Mouse (Mus musculus): ENCODE results near the gene Eps15l1. TPM values are rescaled to one million over a fixed set of nuclear protein-coding genes. Genes with fewer than 3 reads are reported as not detected.

The Eps15l1 gene
- 71.8 and 74.6 TPM in 2 replicates for polyA plus RNA-seq (2016; fragmentation: Nextera tagmentation; extraction: Ambion mirVana)

- H3K4me1 ChIP-seq (replicated peaks), result peaks cover 39% of the 10 kb centered on the region
- H3K36me3 ChIP-seq, result 0 out of 2 replicates have a peak, but pooled peaks cover 5% of the 10 kb centered on the region
- H3K27me3 ChIP-seq, result no peaks in the 10 kb centered on the region
- ATAC-seq (ENCODE audit: insufficient number of reproducible peaks, insufficient read depth, low FRiP score, low TSS enrichment, low read depth), result peak; percentile 97
- H3K9me3 ChIP-seq, result no peaks in the 10 kb centered on the region
- H3K9ac ChIP-seq (replicated peaks), result peak within 1 kb of the TSS; percentile 92
- peak within 1 kb of the TSS; percentile 96 for H3K27ac ChIP-seq
- under 1% methylated on average over 48 of the region's 48 CpGs for WGBS
- H3K4me2 ChIP-seq, result peak within 1 kb of the TSS; percentile 80
- peak within 1 kb of the TSS; percentile 89 for H3K4me3 ChIP-seq (replicated peaks)
These were observed at the start of gene Eps15l1 for GRCm38 (mm10) chr8:72421362-72422335. TSS of gene Eps15l1 (minus strand) at chr8:72421460.

GRCm38 (mm10) chr8:72470684-72471083 lies 49.4 kb upstream of the Eps15l1 start:
- Histone ChIP-seq H3K9ac (replicated peaks) (no peak overlapping the region), H3K27me3 (no peaks in the 10 kb centered on the region), H3K4me3 (replicated peaks) (no peak overlapping the region), H3K4me1 (replicated peaks) (peaks cover 10% of the 10 kb centered on the region), H3K27ac (no peak overlapping the region), H3K36me3 (peaks cover 78% of the 10 kb centered on the region), H3K4me2 (no peak overlapping the region), H3K9me3 (no peaks in the 10 kb centered on the region)
- 91% methylated on average over 7 of the region's 7 CpGs for WGBS
- ATAC-seq (ENCODE audit: insufficient number of reproducible peaks, insufficient read depth, low FRiP score, low TSS enrichment, low read depth), result no peak

- 93% methylated on average over 8 of the region's 8 CpGs for WGBS
- Histone ChIP-seq H3K9me3 (no peaks in the 10 kb centered on the region), H3K27ac (no peak overlapping the region), H3K9ac (replicated peaks) (no peak overlapping the region), H3K27me3 (no peaks in the 10 kb centered on the region), H3K4me2 (no peak overlapping the region), H3K4me3 (replicated peaks) (no peak overlapping the region), H3K4me1 (replicated peaks) (peaks cover 9% of the 10 kb centered on the region), H3K36me3 (peaks cover 85% of the 10 kb centered on the region)
- ATAC-seq (ENCODE audit: insufficient number of reproducible peaks, insufficient read depth, low FRiP score, low TSS enrichment, low read depth), result no peak
These were observed 48.7 kb upstream of the Eps15l1 start for GRCm38 (mm10) chr8:72469984-72470383.

- H3K36me3 ChIP-seq, result peaks cover 93% of the 10 kb centered on the region
- no peak overlapping the region for H3K4me2 ChIP-seq
- H3K4me3 ChIP-seq (replicated peaks), result no peak overlapping the region
- no peak for ATAC-seq (ENCODE audit: insufficient number of reproducible peaks, insufficient read depth, low FRiP score, low TSS enrichment, low read depth)
- H3K27me3 ChIP-seq, result no peaks in the 10 kb centered on the region
- no peak overlapping the region for H3K27ac ChIP-seq
- no peaks in the 10 kb centered on the region for H3K9me3 ChIP-seq
- 90% methylated on average over 2 of the region's 2 CpGs for WGBS
- H3K9ac ChIP-seq (replicated peaks), result no peak overlapping the region
- H3K4me1 ChIP-seq (replicated peaks), result peaks cover 7% of the 10 kb centered on the region
These were observed 48.0 kb upstream of the Eps15l1 start for GRCm38 (mm10) chr8:72469243-72469642.

GRCm38 (mm10) chr8:72464211-72464610 lies 43.0 kb upstream of the Eps15l1 start:
- H3K27me3 ChIP-seq, result no peaks in the 10 kb centered on the region
- H3K36me3 ChIP-seq, result peaks cover 100% of the 10 kb centered on the region
- no peaks in the 10 kb centered on the region for H3K4me1 ChIP-seq (replicated peaks)
- H3K4me3 ChIP-seq (replicated peaks), result no peak overlapping the region
- H3K9me3 ChIP-seq, result no peaks in the 10 kb centered on the region
- H3K9ac ChIP-seq (replicated peaks), result no peak overlapping the region
- no peak overlapping the region for H3K27ac ChIP-seq
- no peak for ATAC-seq (ENCODE audit: insufficient number of reproducible peaks, insufficient read depth, low FRiP score, low TSS enrichment, low read depth)
- no peak overlapping the region for H3K4me2 ChIP-seq
- 97% methylated on average over 10 of the region's 10 CpGs for WGBS

GRCm38 (mm10) chr8:72459881-72460533 lies 38.7 kb upstream of the Eps15l1 start:
- H3K4me1 ChIP-seq (replicated peaks), result no peaks in the 10 kb centered on the region
- no peak for ATAC-seq (ENCODE audit: insufficient number of reproducible peaks, insufficient read depth, low FRiP score, low TSS enrichment, low read depth)
- no peak overlapping the region for H3K27ac ChIP-seq
- no peaks in the 10 kb centered on the region for H3K9me3 ChIP-seq
- H3K4me2 ChIP-seq, result no peak overlapping the region
- peaks cover 84% of the 10 kb centered on the region for H3K36me3 ChIP-seq
- H3K27me3 ChIP-seq, result no peaks in the 10 kb centered on the region
- WGBS, result 95% methylated on average over 4 of the region's 4 CpGs
- no peak overlapping the region for H3K4me3 ChIP-seq (replicated peaks)
- H3K9ac ChIP-seq (replicated peaks), result no peak overlapping the region

- no peak overlapping the region for H3K9ac ChIP-seq (replicated peaks)
- 86% methylated on average over 6 of the region's 6 CpGs for WGBS
- no peaks in the 10 kb centered on the region for H3K4me1 ChIP-seq (replicated peaks)
- peaks cover 82% of the 10 kb centered on the region for H3K36me3 ChIP-seq
- peaks cover 6% of the 10 kb centered on the region; the same call in 1 of the 2 replicates for H3K9me3 ChIP-seq
- no peak for ATAC-seq (ENCODE audit: insufficient number of reproducible peaks, insufficient read depth, low FRiP score, low TSS enrichment, low read depth)
- no peak overlapping the region for H3K27ac ChIP-seq
- H3K4me3 ChIP-seq (replicated peaks), result no peak overlapping the region
- H3K27me3 ChIP-seq, result no peaks in the 10 kb centered on the region
- H3K4me2 ChIP-seq, result no peak overlapping the region
These were observed 37.2 kb upstream of the Eps15l1 start for GRCm38 (mm10) chr8:72458457-72458856.

GRCm38 (mm10) chr8:72457806-72458205 lies 36.5 kb upstream of the Eps15l1 start:
- no peak overlapping the region for H3K4me2 ChIP-seq
- no peak overlapping the region for H3K4me3 ChIP-seq (replicated peaks)
- H3K27me3 ChIP-seq, result no peaks in the 10 kb centered on the region
- H3K9me3 ChIP-seq, result peaks cover 8% of the 10 kb centered on the region; the same call in 1 of the 2 replicates
- WGBS, result 94% methylated on average over 3 of the region's 3 CpGs
- H3K27ac ChIP-seq, result no peak overlapping the region
- H3K36me3 ChIP-seq, result peaks cover 82% of the 10 kb centered on the region
- no peak overlapping the region for H3K9ac ChIP-seq (replicated peaks)
- ATAC-seq (ENCODE audit: insufficient number of reproducible peaks, insufficient read depth, low FRiP score, low TSS enrichment, low read depth), result no peak
- H3K4me1 ChIP-seq (replicated peaks), result no peaks in the 10 kb centered on the region

- H3K4me1 ChIP-seq (replicated peaks), result no peaks in the 10 kb centered on the region
- peaks cover 8% of the 10 kb centered on the region; the same call in 1 of the 2 replicates for H3K9me3 ChIP-seq
- no peak overlapping the region for H3K27ac ChIP-seq
- no peak overlapping the region for H3K4me3 ChIP-seq (replicated peaks)
- H3K9ac ChIP-seq (replicated peaks), result no peak overlapping the region
- H3K27me3 ChIP-seq, result no peaks in the 10 kb centered on the region
- no peak overlapping the region for H3K4me2 ChIP-seq
- ATAC-seq (ENCODE audit: insufficient number of reproducible peaks, insufficient read depth, low FRiP score, low TSS enrichment, low read depth), result 0 out of 2 replicates have a peak, but pooled peaks have one; percentile 28
- peaks cover 79% of the 10 kb centered on the region for H3K36me3 ChIP-seq
- WGBS, result 91% methylated on average over 4 of the region's 4 CpGs
These were observed 34.1 kb upstream of the Eps15l1 start for GRCm38 (mm10) chr8:72455317-72455716.

GRCm38 (mm10) chr8:72453904-72454303 lies 32.6 kb upstream of the Eps15l1 start:
- Histone ChIP-seq H3K27me3 (no peaks in the 10 kb centered on the region), H3K27ac (no peak overlapping the region), H3K9ac (replicated peaks) (no peak overlapping the region), H3K36me3 (peaks cover 79% of the 10 kb centered on the region), H3K9me3 (peaks cover 8% of the 10 kb centered on the region; the same call in 1 of the 2 replicates), H3K4me1 (replicated peaks) (no peaks in the 10 kb centered on the region), H3K4me2 (no peak overlapping the region), H3K4me3 (replicated peaks) (no peak overlapping the region)
- 97% methylated on average over 2 of the region's 2 CpGs for WGBS
- no peak for ATAC-seq (ENCODE audit: insufficient number of reproducible peaks, insufficient read depth, low FRiP score, low TSS enrichment, low read depth)

- Histone ChIP-seq H3K4me3 (replicated peaks) (no peak overlapping the region), H3K9me3 (peaks cover 8% of the 10 kb centered on the region; the same call in 1 of the 2 replicates), H3K27ac (no peak overlapping the region), H3K9ac (replicated peaks) (no peak overlapping the region), H3K36me3 (peaks cover 79% of the 10 kb centered on the region), H3K4me1 (replicated peaks) (no peaks in the 10 kb centered on the region), H3K27me3 (no peaks in the 10 kb centered on the region), H3K4me2 (no peak overlapping the region)
- 85% methylated on average over 8 of the region's 8 CpGs for WGBS
- no peak for ATAC-seq (ENCODE audit: insufficient number of reproducible peaks, insufficient read depth, low FRiP score, low TSS enrichment, low read depth)
These were observed 30.3 kb upstream of the Eps15l1 start for GRCm38 (mm10) chr8:72451516-72451915.

Data from limb, embryonic 12.5 days (tissue).